Mouse (Mus musculus) G1E (cell line): Measurements from ENCODE around the gene Hoxd8. TPM values are rescaled to one million over a fixed set of nuclear protein-coding genes. Genes with fewer than 3 reads are reported as not detected.

Experiments
- ATAC-seq: 2 replicates; pipeline ENCODE4 v1.8.0; 2016; ENCODE audit warnings: mild to moderate bottlenecking; ENCODE audit not compliant: insufficient number of reproducible peaks, poor library complexity, low FRiP score, severe bottlenecking; ENCODE audit errors: extremely low read depth
- DNase-seq: peaks from one replicate; pipeline ENCODE4 v3.0.0; 2012; ENCODE audit warnings: low spot score
- H3K27me3 ChIP-seq: 2 replicates; pipeline ENCODE4 v1.6.1; 2012; ENCODE audit warnings: mild to moderate bottlenecking, low read length, inconsistent platforms; ENCODE audit not compliant: insufficient read depth
- H3K36me3 ChIP-seq: replicated peaks from 2 replicates; pipeline ENCODE3; 2012; ENCODE audit warnings: mild to moderate bottlenecking, inconsistent platforms
- H3K4me1 ChIP-seq: 2 replicates; pipeline ENCODE4 v1.6.1; 2012; ENCODE audit warnings: low read depth, low read length, inconsistent platforms, mixed read lengths; ENCODE audit not compliant: insufficient read depth
- H3K4me3 ChIP-seq: 2 replicates; pipeline ENCODE4 v1.5.1; 2012; ENCODE audit warnings: low read depth, mild to moderate bottlenecking, inconsistent platforms, low read length, moderate library complexity, mixed read lengths
- H3K9me3 ChIP-seq: replicated peaks from 2 replicates; pipeline ENCODE4 v1.6.1; 2012; ENCODE audit warnings: inconsistent platforms
- CTCF ChIP-seq: IDR thresholded peaks from 2 replicates; pipeline ENCODE4 v1.5.1; 2012; ENCODE audit warnings: low read depth, low read length, inconsistent platforms, mixed read lengths
- GATA1 ChIP-seq: IDR thresholded peaks from 2 replicates; pipeline ENCODE4 v1.6.1; 2012; ENCODE audit warnings: borderline replicate concordance, low read length, inconsistent platforms, mixed read lengths
- GATA2 ChIP-seq: IDR thresholded peaks from 2 replicates; pipeline ENCODE4 v1.6.1; 2012; ENCODE audit warnings: low read depth, low read length, inconsistent platforms, borderline replicate concordance
- POLR2AphosphoS5 ChIP-seq: IDR thresholded peaks from 2 replicates; pipeline ENCODE4 v1.6.1; 2012; ENCODE audit warnings: low read depth, low read length, inconsistent platforms; ENCODE audit not compliant: insufficient replicate concordance
- TAL1 ChIP-seq: conservative IDR thresholded peaks from 2 replicates; pipeline ENCODE4 v1.6.1; 2012; ENCODE audit warnings: low read depth, low read length, inconsistent platforms, mixed read lengths
- polyA plus RNA-seq: library from polyadenylated mRNA; stranded (reverse); fragments of >175 nt; gene quantifications from 2 replicates; pipeline ENCODE4 v1.2.3, GENCODE M21; 2012
- total RNA-seq, 2 experiments: library from RNA; stranded (forward) in 1 of 2; stranded (reverse) in 1 of 2; fragments of 200-1000 nt in 1 of 2; fragments of >200 nt in 1 of 2; fragmentation: Nextera tagmentation in 1 of 2; gene quantifications; 2 replicates each; pipeline ENCODE4 v1.2.3; 2014 to 2017

Hoxd8 gene
- total and polyA plus RNA-seq, 3 experiments = not detected

DNA sequence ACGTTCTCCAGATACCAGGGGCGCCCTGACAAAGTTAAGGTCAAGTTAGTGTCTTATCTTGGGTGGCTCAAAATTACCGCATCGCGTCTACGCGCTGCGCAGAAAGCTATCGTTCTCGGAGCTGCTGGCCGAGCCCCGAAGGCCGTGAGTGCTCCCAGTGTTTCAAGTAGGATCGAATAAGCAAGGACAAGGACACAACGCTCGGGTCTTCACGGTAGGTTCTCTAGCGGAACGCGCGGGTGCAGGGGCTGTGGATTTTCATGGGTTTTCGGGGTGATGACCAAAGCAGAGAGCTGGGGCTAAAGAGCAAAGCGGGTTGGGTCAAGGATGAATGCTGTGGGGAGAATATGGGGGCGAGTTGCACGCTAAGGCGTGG is 24.8 kb upstream of the Hoxd8 start:
- H3K4me1 ChIP-seq = no peaks in the 10 kb centered on the region
- ATAC-seq (no peak), DNase-seq (no peak)
- no peak for TF ChIP-seq CTCF
- no peak for TF ChIP-seq POLR2AphosphoS5
- TF ChIP-seq GATA2 = no peak
- TF ChIP-seq GATA1 = no peak
- no peak for TF ChIP-seq TAL1
- H3K4me3 ChIP-seq = no peak overlapping the region
- peaks cover 23% of the 10 kb centered on the region for H3K9me3 ChIP-seq
- no peaks in the 10 kb centered on the region for H3K36me3 ChIP-seq
- H3K27me3 ChIP-seq = peaks cover 36% of the 10 kb centered on the region

- TF ChIP-seq GATA1 = no peak
- no peak for TF ChIP-seq TAL1
- peaks cover 36% of the 10 kb centered on the region for H3K27me3 ChIP-seq
- no peak overlapping the region for H3K4me3 ChIP-seq
- peaks cover 23% of the 10 kb centered on the region for H3K9me3 ChIP-seq
- no peaks in the 10 kb centered on the region for H3K36me3 ChIP-seq
- no peaks in the 10 kb centered on the region for H3K4me1 ChIP-seq
- ATAC-seq = no peak
- DNase-seq = no peak
Measured at GRCm38 (mm10) chr2:74679980-74680379, 24.4 kb upstream of the Hoxd8 start.

- Histone ChIP-seq H3K4me3 (no peak overlapping the region), H3K27me3 (peaks cover 28% of the 10 kb centered on the region), H3K36me3 (no peaks in the 10 kb centered on the region), H3K4me1 (no peaks in the 10 kb centered on the region), H3K9me3 (peaks cover 23% of the 10 kb centered on the region)
- no peak for ATAC-seq
- DNase-seq = no peak
- no peak for TF ChIP-seq GATA1
- TF ChIP-seq TAL1 = no peak
- TF ChIP-seq GATA2 = no peak
- TF ChIP-seq CTCF = no peak
- no peak for TF ChIP-seq POLR2AphosphoS5
Measured at GRCm38 (mm10) chr2:74680561-74681398, 23.6 kb upstream of the Hoxd8 start.

- no peaks in the 10 kb centered on the region for H3K4me1 ChIP-seq
- no peak for TF ChIP-seq CTCF
- no peak for TF ChIP-seq POLR2AphosphoS5
- no peak for TF ChIP-seq GATA2
- TF ChIP-seq TAL1 = no peak
- no peak for TF ChIP-seq GATA1
- peaks cover 23% of the 10 kb centered on the region for H3K9me3 ChIP-seq
- peaks cover 24% of the 10 kb centered on the region for H3K27me3 ChIP-seq
- DNase-seq = no peak
- no peak for ATAC-seq
- no peak overlapping the region; the same call in 1 of the 2 replicates for H3K4me3 ChIP-seq
- H3K36me3 ChIP-seq = no peaks in the 10 kb centered on the region
Measured at GRCm38 (mm10) chr2:74681594-74682531, 22.6 kb upstream of the Hoxd8 start.

GRCm38 (mm10) chr2:74682796-74683195 is 21.6 kb upstream of the Hoxd8 start:
- Histone ChIP-seq H3K27me3 (peaks cover 33% of the 10 kb centered on the region), H3K4me3 (no peak overlapping the region; the same call in 1 of the 2 replicates), H3K9me3 (peaks cover 23% of the 10 kb centered on the region), H3K36me3 (no peaks in the 10 kb centered on the region), H3K4me1 (no peaks in the 10 kb centered on the region)
- TF ChIP-seq TAL1 = no peak
- TF ChIP-seq GATA2 = no peak
- TF ChIP-seq CTCF = no peak
- DNase-seq (no peak), ATAC-seq (no peak)

GRCm38 (mm10) chr2:74683471-74683951 is 20.9 kb upstream of the Hoxd8 start:
- Histone ChIP-seq H3K9me3 (peaks cover 23% of the 10 kb centered on the region), H3K4me3 (no peak overlapping the region), H3K27me3 (peaks cover 35% of the 10 kb centered on the region), H3K4me1 (no peaks in the 10 kb centered on the region), H3K36me3 (no peaks in the 10 kb centered on the region)
- no peak for ATAC-seq
- no peak for DNase-seq
- TF ChIP-seq POLR2AphosphoS5 (no peak), TAL1 (no peak), GATA1 (no peak)
